Mouse (Mus musculus) heart, postnatal 4 days (tissue): ENCODE results near the gene Rubcnl. TPM values are rescaled to one million over a fixed set of nuclear protein-coding genes. Genes with fewer than 3 reads are reported as not detected.

Experiments used
- DNase-seq: peaks from one replicate; pipeline ENCODE4 v3.0.0; 2021
- total RNA-seq, 2 experiments: library from RNA; stranded (reverse); gene quantifications; 2 replicates each; pipeline ENCODE4 v1.2.3; 2021

Rubcnl gene
- total RNA-seq: 1 to 10 TPM in 1 of 2 experiments, under 1 TPM in 1; 0.83 to 1.7 TPM

GRCm38 (mm10) chr14:75015856-75016714, at the start of gene Rubcnl:
Rubcnl (plus strand) TSS chr14:75016027.
- DNase-seq: peak; percentile 82

GRCm38 (mm10) chr14:74972216-74972615, 43.6 kb upstream of the Rubcnl start:
- DNase-seq: no peak

GRCm38 (mm10) chr14:74972687-74973086, 43.1 kb upstream of the Rubcnl start:
- no peak for DNase-seq

- peak; percentile 43 for DNase-seq
Measured at GRCm38 (mm10) chr14:74974136-74974651, 41.6 kb upstream of the Rubcnl start.

GRCm38 (mm10) chr14:74976972-74977371, 38.9 kb upstream of the Rubcnl start:
- peak; percentile 15 for DNase-seq

GRCm38 (mm10) chr14:74981016-74981415, 34.8 kb upstream of the Rubcnl start:
- DNase-seq: no peak

GRCm38 (mm10) chr14:74983079-74983478, 32.7 kb upstream of the Rubcnl start:
- no peak for DNase-seq

- no peak for DNase-seq
Measured at GRCm38 (mm10) chr14:74984817-74985391, 30.9 kb upstream of the Rubcnl start.

- DNase-seq: no peak
Measured at GRCm38 (mm10) chr14:74985658-74986057, 30.2 kb upstream of the Rubcnl start.

- DNase-seq: no peak
Measured at GRCm38 (mm10) chr14:74986527-74986926, 29.3 kb upstream of the Rubcnl start.

- no peak for DNase-seq
Measured at GRCm38 (mm10) chr14:74989322-74989721, 26.5 kb upstream of the Rubcnl start.

- DNase-seq: no peak
Measured at GRCm38 (mm10) chr14:74989909-74990308, 25.9 kb upstream of the Rubcnl start.

GRCm38 (mm10) chr14:74990504-74990903, 25.3 kb upstream of the Rubcnl start:
- DNase-seq: no peak

GRCm38 (mm10) chr14:74996556-74996955, 19.3 kb upstream of the Rubcnl start:
- no peak for DNase-seq

GRCm38 (mm10) chr14:74997041-74997440, 18.8 kb upstream of the Rubcnl start:
- no peak for DNase-seq

GRCm38 (mm10) chr14:75001364-75001763, 14.5 kb upstream of the Rubcnl start:
- DNase-seq: no peak

GRCm38 (mm10) chr14:75003356-75003755, 12.5 kb upstream of the Rubcnl start:
- DNase-seq: no peak

GRCm38 (mm10) chr14:75005478-75006199, 10.2 kb upstream of the Rubcnl start:
- no peak for DNase-seq

GRCm38 (mm10) chr14:75010346-75010745, 5.5 kb upstream of the Rubcnl start:
- DNase-seq: no peak

- peak; percentile 10 for DNase-seq
Measured at GRCm38 (mm10) chr14:75010986-75011655, 4.7 kb upstream of the Rubcnl start.

GRCm38 (mm10) chr14:75016715-75017020, 841 bp downstream of the Rubcnl start:
- no peak for DNase-seq

GRCm38 (mm10) chr14:75017277-75017676, 1.4 kb downstream of the Rubcnl start:
- DNase-seq: no peak
